Mouse (Mus musculus) ovary, adult 18-20 months (tissue): ENCODE results near the gene Top3a.
A peak's percentile ranks its signal among the peaks of the same experiment; 100 is the strongest.

Experiments
- DNase-seq: peaks from one replicate; pipeline ENCODE4 v3.0.0; 2022; ENCODE audit warnings: low spot score, mixed read lengths

Gene Top3a

GRCm38 (mm10) chr11:60712040-60712439 lies 65.1 kb downstream of the Top3a start:
- no peak for DNase-seq

GRCm38 (mm10) chr11:60711218-60711617 lies 65.9 kb downstream of the Top3a start:
- DNase-seq, result no peak

- no peak for DNase-seq
Observed at GRCm38 (mm10) chr11:60709481-60710465, 67.4 kb downstream of the Top3a start.

DNA sequence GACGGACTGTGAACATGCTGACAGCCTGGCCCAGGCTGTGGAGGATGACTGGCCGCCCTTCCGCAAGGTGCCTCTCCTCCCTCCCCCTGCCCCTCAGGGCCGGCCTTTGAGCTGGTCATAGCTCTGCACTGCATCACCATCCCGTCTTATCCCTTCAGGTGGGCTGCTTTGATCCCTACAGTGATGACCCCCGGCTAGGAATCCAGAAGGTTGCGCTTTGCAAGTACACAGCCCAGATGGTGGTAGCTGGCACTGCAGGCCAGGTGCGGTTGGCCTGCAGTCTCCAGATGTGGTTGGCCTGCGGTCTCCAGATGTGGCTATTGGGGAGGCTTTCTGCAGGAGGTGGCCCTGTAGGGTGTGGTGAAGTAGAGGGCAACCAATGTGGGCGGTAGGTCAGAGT lies 68.5 kb downstream of the Top3a start:
- no peak for DNase-seq

DNA sequence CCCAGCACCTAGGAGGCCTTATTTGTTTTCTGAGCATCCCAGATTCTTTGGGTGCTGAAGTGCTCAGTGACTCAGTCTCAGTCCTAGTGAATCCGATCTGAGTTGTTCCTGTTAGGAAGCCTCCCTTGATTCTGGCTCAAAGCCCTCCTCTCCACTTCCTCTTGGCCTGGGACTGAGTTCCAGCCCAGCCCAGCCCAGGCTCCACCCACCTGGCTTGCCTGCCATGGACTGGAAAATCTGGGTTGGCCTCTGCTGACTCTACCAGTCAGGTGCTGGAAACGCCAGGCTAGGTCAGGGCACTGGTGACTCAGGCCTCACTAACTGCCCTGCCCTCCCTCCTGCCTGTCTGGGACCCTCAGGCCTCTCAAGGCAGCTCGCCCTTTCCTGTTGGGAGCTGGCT lies 69.5 kb downstream of the Top3a start:
- DNase-seq, result peak; percentile 65

DNA sequence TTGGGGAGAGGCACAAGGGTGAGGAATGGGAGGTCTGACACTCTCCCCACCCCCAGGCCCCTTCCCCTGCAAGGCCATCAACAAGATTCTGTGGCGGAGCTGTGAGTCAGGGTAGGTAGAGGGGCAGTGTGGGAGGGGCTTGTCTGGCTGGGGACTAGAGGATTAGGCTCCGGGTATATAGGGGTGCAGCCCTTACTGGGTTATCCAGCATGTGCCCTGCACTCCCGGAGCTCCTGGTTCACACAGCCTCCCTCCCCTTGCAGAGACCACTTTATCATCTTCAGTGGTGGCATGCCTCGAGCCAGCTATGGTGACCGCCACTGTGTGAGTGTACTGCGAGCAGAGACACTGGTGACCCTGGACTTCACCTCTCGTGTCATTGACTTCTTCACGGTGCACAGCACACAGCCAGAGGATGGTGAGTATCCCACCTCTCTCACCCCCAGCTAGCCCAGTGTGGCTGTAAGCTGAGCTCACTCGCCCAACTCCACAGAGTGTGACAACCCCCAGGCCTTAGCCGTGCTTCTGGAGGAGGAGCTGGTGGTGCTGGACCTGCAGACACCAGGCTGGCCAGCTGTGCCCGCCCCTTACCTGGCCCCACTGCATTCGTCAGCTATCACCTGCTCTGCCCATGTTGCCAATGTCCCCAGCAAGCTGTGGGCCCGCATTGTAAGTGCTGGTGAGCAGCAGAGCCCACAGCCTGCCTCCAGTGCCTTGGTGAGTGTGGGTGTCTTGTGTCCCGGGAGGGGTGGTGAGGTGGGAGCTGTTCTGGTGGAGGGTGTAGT lies 70.3 kb downstream of the Top3a start:
- DNase-seq, result no peak

GRCm38 (mm10) chr11:60706076-60706475 lies 71.1 kb downstream of the Top3a start:
- no peak for DNase-seq

GRCm38 (mm10) chr11:60705255-60705654 lies 71.9 kb downstream of the Top3a start:
- no peak for DNase-seq

DNA sequence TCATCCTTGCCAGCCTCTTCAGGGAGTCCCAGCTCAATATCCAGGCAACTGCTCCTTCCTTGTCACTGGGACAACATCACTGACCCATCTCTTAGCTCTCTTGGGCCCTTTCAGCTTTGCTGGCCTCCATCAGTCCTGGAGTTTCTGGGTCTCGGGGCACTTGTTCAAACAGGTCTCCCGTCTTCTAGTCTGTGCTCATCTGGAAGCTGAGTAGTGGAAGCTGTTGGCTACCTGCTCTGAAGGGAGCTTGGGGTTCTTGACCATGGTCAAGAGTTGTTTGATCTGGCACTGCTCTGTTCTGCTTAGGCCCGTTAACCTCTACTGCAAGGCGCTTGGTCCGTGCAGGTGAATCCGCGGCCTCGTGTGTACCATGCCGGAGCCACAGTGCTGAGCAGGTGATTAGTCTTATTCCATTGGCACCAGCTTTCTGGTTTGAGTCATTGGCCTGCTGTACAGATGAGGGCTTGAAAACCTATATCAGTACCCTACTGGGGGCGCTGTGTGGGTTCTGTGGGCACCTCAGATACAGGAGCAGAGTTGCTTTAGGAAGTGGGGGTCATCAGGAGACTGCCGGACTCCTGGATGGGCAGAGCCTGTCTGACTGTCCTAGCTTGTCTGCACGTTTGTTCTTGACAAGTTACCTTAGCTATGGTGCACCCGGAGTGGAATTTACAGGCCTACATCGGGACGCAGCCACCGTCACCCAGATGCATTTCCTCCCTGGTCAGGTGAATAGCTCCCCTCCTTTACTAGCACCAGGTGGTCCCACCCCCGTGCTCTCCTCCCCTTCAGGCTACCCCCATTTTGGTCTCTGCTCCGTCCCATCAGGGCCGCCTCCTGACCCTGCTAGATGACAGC lies 72.9 kb downstream of the Top3a start:
- no peak for DNase-seq

DNA sequence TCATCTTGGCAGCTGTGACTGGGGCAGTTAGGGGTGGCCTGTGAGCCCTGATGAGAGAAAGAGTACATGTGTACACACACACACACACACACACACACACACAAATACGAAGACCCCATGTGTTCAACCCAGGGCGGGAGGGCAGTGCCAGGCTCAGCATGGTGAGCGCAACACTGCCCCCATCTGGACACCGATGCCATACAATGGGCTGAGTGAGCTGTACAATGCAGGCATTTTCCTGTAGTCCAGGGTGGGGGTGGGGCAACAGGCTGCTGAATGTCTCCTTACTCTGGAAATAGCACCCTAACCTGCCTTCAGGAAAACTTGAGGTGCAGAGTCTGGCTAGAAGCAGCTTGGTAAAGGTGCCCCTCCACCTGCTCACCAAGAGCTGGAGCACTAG lies 74.0 kb downstream of the Top3a start:
- DNase-seq, result no peak

DNA sequence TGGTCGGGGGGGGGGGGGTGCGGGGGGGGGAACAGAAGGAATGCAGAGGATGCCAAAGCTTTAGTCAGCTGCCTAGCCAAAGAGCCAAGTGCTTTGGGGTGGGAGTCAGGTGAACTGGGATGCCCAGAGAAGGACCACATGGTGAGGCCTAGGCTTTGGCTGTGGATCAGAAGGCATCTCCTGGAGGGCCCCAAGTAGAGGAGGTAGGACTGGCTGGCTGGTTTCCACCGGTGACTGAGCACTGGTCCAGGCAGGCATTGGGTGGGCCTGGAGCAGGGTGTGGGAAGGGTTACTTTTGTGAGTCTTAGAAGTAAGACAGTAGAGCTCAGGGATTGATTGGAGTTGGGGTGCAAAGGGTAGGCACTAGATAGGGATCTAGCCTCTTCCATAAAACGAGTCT lies 75.6 kb downstream of the Top3a start:
- no peak for DNase-seq

DNA sequence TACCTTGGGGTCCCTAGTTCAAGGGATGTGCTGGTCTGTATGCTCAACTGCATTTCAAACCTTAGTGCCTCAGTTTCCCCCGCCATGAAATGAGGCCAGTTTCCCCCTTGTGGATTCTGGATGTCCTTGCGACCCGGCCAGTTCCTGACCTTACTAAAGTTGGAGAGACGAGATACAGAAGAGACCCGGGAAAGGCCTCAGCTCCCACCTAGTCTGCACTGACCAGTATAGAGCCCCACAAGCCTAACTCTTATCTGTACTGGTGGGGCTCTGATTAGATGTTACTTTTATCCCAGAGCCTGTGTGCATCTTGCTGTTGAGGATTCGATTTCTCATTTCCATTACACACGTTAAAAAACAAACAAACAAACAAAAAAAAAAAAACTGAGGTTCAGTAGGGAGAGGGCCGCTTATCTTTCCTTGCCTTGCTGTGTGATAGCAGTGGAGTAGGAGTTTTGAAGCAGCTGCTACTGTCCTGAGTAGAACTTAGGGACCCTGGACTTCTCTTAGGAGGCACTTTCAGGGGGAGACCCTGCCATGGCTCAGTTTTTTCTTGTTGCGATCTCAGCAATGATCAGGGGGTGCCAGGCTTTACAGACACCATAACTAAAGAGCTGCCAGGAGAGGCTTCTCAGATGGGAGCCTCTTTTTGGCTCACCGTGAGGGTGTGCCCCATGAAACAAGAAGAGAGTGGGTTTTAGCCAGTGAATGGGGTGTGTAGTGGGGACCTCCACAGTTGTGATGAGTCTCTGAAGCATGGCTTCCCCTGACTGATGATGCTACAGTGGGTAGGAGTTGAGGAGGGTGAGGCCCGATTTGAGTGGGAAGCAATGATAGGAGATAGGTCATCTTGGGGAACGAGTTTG lies 76.6 kb downstream of the Top3a start:
- no peak for DNase-seq

DNA sequence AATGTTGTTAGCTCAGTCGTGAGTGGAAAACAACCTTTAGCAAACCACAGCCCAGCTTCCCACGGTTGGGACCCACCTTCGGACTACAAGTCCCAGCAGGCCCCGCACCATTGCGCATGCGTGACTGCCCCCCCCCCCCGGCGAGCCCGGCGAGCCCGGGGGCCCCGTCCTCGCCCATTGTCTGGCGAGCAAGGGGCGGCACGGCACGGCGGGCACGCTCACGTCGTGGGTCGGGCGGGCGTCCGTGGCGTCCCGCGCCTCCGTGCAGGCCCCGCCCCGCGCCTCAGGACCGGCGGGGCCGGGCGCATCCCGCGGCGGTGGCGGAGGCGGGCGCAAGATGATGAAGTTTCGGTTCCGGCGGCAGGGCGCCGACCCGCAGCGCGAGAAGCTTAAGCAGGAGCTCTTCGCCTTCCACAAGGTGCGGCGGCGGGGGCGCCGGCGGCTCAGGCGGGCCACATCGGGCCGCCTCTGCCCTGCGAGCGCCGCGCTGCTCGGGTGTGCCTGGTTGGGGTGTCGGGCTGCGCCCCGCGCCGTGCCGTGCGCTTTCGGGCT lies 77.6 kb downstream of the Top3a start, which contains the start of gene Llgl1:
Gene Llgl1 (plus strand): TSS at position 200 of the 552 bp plus-strand sequence.
- DNase-seq, result peak; percentile 84

- peak; percentile 63 for DNase-seq
Observed at GRCm38 (mm10) chr11:60698806-60699523, 78.2 kb downstream of the Top3a start.

DNA sequence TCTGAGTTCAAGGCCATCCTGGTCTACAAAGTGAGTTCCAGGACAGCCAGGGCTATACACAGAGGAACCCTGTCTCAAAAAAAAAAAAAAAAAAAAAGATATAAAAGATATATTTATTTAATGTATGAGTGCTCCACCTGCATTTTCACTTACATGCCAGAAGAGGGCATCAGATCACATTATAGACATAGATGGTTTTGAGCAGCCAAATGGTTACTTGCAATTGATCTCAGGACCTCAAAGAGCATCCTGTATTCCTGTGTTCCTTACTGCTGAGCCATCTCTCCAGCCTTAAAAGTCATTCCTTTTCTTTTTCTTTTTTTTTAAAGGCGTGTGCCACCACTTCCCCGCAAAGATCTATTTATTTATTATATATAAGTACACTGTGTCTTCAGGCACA lies 79.6 kb downstream of the Top3a start:
- DNase-seq, result no peak

- no peak for DNase-seq
Observed at GRCm38 (mm10) chr11:60696165-60696564, 81.0 kb downstream of the Top3a start.
